8 mouse cellular contexts compared by ENCODE assay signal in genomic region chr17:9023198-9023942, GRCm38 (mm10). TPM values are rescaled to one million over a fixed set of nuclear protein-coding genes. Genes with fewer than 3 reads are reported as not detected.
A peak's percentile ranks its signal among the peaks of the same experiment; 100 is the strongest.
DNase-seq lines count a peak whose midpoint lies in the region; ATAC-seq and TF ChIP-seq lines count a peak whose summit lies in the region.

No protein-coding gene starts in this region.

- DNase-seq in right cerebral cortex, adult 18-20 months, result peak; percentile 14
- DNase-seq in right cerebral cortex, postnatal 36 days (ENCODE audit: low spot score in 2 of 2), result no peak
- peak in 1 of 2 experiments; percentile 20 for DNase-seq in left cerebral cortex, adult 2 months (ENCODE audit: extremely low spot score in 1 of 2, low spot score in 2 of 2)
- no peak for DNase-seq in stomach, postnatal 0 days (ENCODE audit: low spot score)
- no peak for DNase-seq in adrenal gland, adult 8-10 months
- no peak for DNase-seq in lung, postnatal 4 days
- no peak for DNase-seq in gastrocnemius, postnatal 10 days

- no peaks in the 10 kb centered on the region for H3K27me3 ChIP-seq in forebrain, embryonic 12.5 days
- no peaks in the 10 kb centered on the region for H3K27me3 ChIP-seq in stomach, postnatal 0 days (ENCODE audit: control insufficient read depth, insufficient read depth, low read length)

- ATAC-seq in forebrain, embryonic 12.5 days (ENCODE audit: low FRiP score), result 0 out of 2 replicates have a peak, but pooled peaks have one; percentile 30
- no peak for ATAC-seq in stomach, postnatal 0 days (ENCODE audit: low FRiP score, low TSS enrichment)

- H3K4me2 ChIP-seq in forebrain, embryonic 12.5 days, result no peak overlapping the region
- H3K4me2 ChIP-seq in stomach, postnatal 0 days (replicated peaks; ENCODE audit: low read depth), result no peak overlapping the region

- WGBS in forebrain, embryonic 12.5 days, result 27% methylated on average over 14 of the region's 14 CpGs
- WGBS in stomach, postnatal 0 days, result 28% methylated on average over 14 of the region's 14 CpGs

- TF ChIP-seq EP300 in stomach, postnatal 0 days (optimal IDR thresholded peaks at IDR 0.05), result no peak

- H3K9ac ChIP-seq in forebrain, embryonic 12.5 days, result no peak overlapping the region
- H3K9ac ChIP-seq in stomach, postnatal 0 days (ENCODE audit: low read length), result no peak overlapping the region

- TF ChIP-seq CTCF in left cerebral cortex, adult 2 months (IDR thresholded peaks at IDR 0.05), result peak; percentile 51
- peak; percentile 36 for TF ChIP-seq CTCF in stomach, postnatal 0 days (IDR thresholded peaks at IDR 0.05; ENCODE audit: low read depth)

- H3K4me1 ChIP-seq in forebrain, embryonic 12.5 days, result peaks cover 15% of the 10 kb centered on the region
- H3K4me1 ChIP-seq in stomach, postnatal 0 days (replicated peaks; ENCODE audit: control insufficient read depth, insufficient read depth), result no peaks in the 10 kb centered on the region

- H3K27ac ChIP-seq in forebrain, embryonic 12.5 days, result 0 out of 2 replicates have a peak overlapping the region, but pooled peaks have one; percentile 46
- no peak overlapping the region for H3K27ac ChIP-seq in left cerebral cortex, adult 2 months
- no peak overlapping the region for H3K27ac ChIP-seq in stomach, postnatal 0 days (replicated peaks)

- no peaks in the 10 kb centered on the region for H3K36me3 ChIP-seq in forebrain, embryonic 12.5 days (replicated peaks)
- no peaks in the 10 kb centered on the region for H3K36me3 ChIP-seq in stomach, postnatal 0 days (ENCODE audit: control insufficient read depth, insufficient read depth, low read length)

- no peaks in the 10 kb centered on the region for H3K9me3 ChIP-seq in forebrain, embryonic 12.5 days
- no peaks in the 10 kb centered on the region for H3K9me3 ChIP-seq in stomach, postnatal 0 days (ENCODE audit: control insufficient read depth, low read length)

- no peak overlapping the region for H3K4me3 ChIP-seq in forebrain, embryonic 12.5 days (replicated peaks)
- no peak overlapping the region for H3K4me3 ChIP-seq in left cerebral cortex, adult 2 months
- H3K4me3 ChIP-seq in stomach, postnatal 0 days (ENCODE audit: low read depth, low read length), result no peak overlapping the region

- intact Hi-C loops in left cerebral cortex, adult 2 months (cut with DNase I), result no loop called here

RNA-seq across cellular contexts. Expression of gene 1700010I14Rik, which starts 35.2 kb away (rescaled TPM):
- 2.5 and 2.7 TPM in 2 replicates for polyA plus RNA-seq in forebrain, embryonic 12.5 days (2016; fragmentation: Nextera tagmentation; extraction: Ambion mirVana)
- 1 to 10 TPM; 1.2 TPM for total RNA-seq in left cerebral cortex, adult 2 months (2021)
- 0.74 and 1.1 TPM in 2 replicates for polyA plus RNA-seq in stomach, postnatal 0 days (2015; fragmentation: Nextera tagmentation; extraction: Ambion mirVana)
- 1 to 10 TPM; 2.7 to 3.9 (median 3.3) TPM for total RNA-seq in adrenal gland, adult 8-10 months (2022)
- under 1 TPM; 0.42 to 0.79 TPM for total RNA-seq in gastrocnemius, postnatal 10 days (2021)
